8 mouse cellular contexts compared by ENCODE assay signal in the genomic region with DNA sequence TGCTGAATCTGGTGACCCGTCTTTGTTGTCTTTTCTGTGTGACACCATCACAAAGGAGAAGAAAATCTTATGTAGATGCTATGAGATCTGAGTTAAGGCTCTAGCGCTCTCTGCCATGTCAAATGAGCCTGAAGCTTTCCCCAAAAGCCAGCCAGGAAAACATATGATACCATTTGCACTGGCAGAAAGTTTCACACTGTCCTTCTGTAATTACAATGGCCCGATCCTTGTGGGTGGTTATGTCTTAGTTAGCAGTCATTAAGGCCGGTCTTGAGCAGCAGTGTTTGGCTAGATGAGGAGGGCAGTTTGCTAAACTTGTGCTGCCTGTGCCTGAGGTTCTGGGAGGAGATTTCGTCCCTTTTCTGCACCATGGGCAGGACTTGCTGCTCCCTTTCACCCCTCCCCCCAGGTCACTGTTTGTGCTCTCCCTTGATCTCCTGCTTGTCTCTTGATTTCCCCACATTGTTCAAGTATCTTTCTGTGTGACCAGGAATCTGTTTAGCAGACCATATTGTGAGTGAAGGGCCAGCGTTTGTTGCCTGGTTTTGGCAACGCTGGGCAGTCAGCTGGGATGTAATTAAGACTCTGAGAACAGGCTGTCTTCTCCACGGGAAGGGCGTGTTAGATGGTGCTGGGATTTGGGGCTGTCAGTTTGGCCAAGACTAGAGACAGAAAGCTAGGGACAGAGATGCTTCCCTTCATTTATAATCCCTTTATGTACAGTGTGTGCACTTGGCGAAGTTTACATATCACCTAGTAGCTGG.
DNase-seq lines count a peak whose midpoint lies in the region; ATAC-seq and TF ChIP-seq lines count a peak whose summit lies in the region.
"Had no signal": no experiment of that assay in that cellular context is flagged by ENCODE, and none has a peak within 500 bp of the region (broad histone marks: within the 10 kb centered on the region; RNA-seq: fewer than 3 reads in every experiment).

No protein-coding gene starts in this region.

- DNase-seq in testis, postnatal 10 days (ENCODE audit: low spot score) = no peak
- peak; percentile 85 for DNase-seq in hindbrain, postnatal 0 days (ENCODE audit: low spot score)
- DNase-seq in spleen, postnatal 14 days (ENCODE audit: low spot score in 2 of 2) = no peak
- no peak for DNase-seq in thymus, postnatal 10 days (ENCODE audit: low spot score in 2 of 2)

- ATAC-seq in forebrain, embryonic 16.5 days = peak; percentile 83
- peak; percentile 72 for ATAC-seq in hindbrain, postnatal 0 days
- no peak for ATAC-seq in monocyte, adult 5-6 weeks (replicated peaks; ENCODE audit: insufficient number of reproducible peaks, low FRiP score, low TSS enrichment, poor library complexity, severe bottlenecking)

- no peaks in the 10 kb centered on the region for H3K36me3 ChIP-seq in testis, adult 2 months (ENCODE audit: control insufficient read depth, insufficient read depth, low read length)
- H3K36me3 ChIP-seq in forebrain, embryonic 16.5 days (ENCODE audit: control insufficient read depth, insufficient read depth) = no peaks in the 10 kb centered on the region
- no peaks in the 10 kb centered on the region for H3K36me3 ChIP-seq in hindbrain, postnatal 0 days (ENCODE audit: insufficient read depth, low read length)

- H3K4me1 ChIP-seq in testis, adult 2 months (ENCODE audit: control insufficient read depth, insufficient read depth, low read length) = no peaks in the 10 kb centered on the region; the same call in 1 of the 2 replicates
- peaks cover 23% of the 10 kb centered on the region for H3K4me1 ChIP-seq in forebrain, embryonic 16.5 days (replicated peaks; ENCODE audit: control insufficient read depth, insufficient read depth, low read length)
- H3K4me1 ChIP-seq in hindbrain, postnatal 0 days (ENCODE audit: insufficient read depth, low read length) = peaks cover 27% of the 10 kb centered on the region

- H3K4me3 ChIP-seq in testis, adult 2 months (ENCODE audit: control insufficient read depth, low read depth, low read length) = no peak overlapping the region
- H3K4me3 ChIP-seq in forebrain, embryonic 16.5 days (replicated peaks; ENCODE audit: low read length) = no peak overlapping the region
- H3K4me3 ChIP-seq in hindbrain, postnatal 0 days (ENCODE audit: low read length) = no peak overlapping the region
- H3K4me3 ChIP-seq: megakaryocyte, embryonic 14.5 days had no signal

- H3K27me3 ChIP-seq in testis, adult 2 months (ENCODE audit: control insufficient read depth, insufficient read depth, low read length) = no peaks in the 10 kb centered on the region
- no peaks in the 10 kb centered on the region for H3K27me3 ChIP-seq in forebrain, embryonic 16.5 days (replicated peaks; ENCODE audit: control insufficient read depth, insufficient read depth, low read length)
- H3K27me3 ChIP-seq in hindbrain, postnatal 0 days (ENCODE audit: insufficient read depth, low read length) = no peaks in the 10 kb centered on the region
- H3K27me3 ChIP-seq: megakaryocyte, embryonic 14.5 days had no signal

- no peak for TF ChIP-seq CTCF in testis, adult 2 months (IDR thresholded peaks at IDR 0.05; ENCODE audit: control insufficient read depth, insufficient read depth, insufficient replicate concordance, low read depth, low read length)
- TF ChIP-seq CTCF in hindbrain, postnatal 0 days (IDR thresholded peaks at IDR 0.05; ENCODE audit: low read depth) = no peak

- peak overlapping the region; percentile 37; the same call in 1 of the 2 replicates for H3K27ac ChIP-seq in testis, adult 2 months (ENCODE audit: control insufficient read depth, insufficient read depth, low read depth, low read length)
- H3K27ac ChIP-seq in forebrain, embryonic 16.5 days (ENCODE audit: low read length) = no peak overlapping the region
- peak overlapping the region; percentile 55 for H3K27ac ChIP-seq in hindbrain, postnatal 0 days

- no peaks in the 10 kb centered on the region for H3K9me3 ChIP-seq in forebrain, embryonic 16.5 days (ENCODE audit: control insufficient read depth, low read length)
- H3K9me3 ChIP-seq in hindbrain, postnatal 0 days (ENCODE audit: low read length) = no peaks in the 10 kb centered on the region
- H3K9me3 ChIP-seq: megakaryocyte, embryonic 14.5 days had no signal

- TF ChIP-seq POLR2A in testis, adult 2 months (IDR thresholded peaks at IDR 0.05; ENCODE audit: control insufficient read depth, low read depth, low read length) = no peak

- no peak overlapping the region for H3K9ac ChIP-seq in forebrain, embryonic 16.5 days (replicated peaks; ENCODE audit: low read depth, low read length)
- no peak overlapping the region for H3K9ac ChIP-seq in hindbrain, postnatal 0 days (replicated peaks; ENCODE audit: low read length)

- WGBS in forebrain, embryonic 16.5 days = 24% methylated on average over 10 of the region's 10 CpGs
- 23% methylated on average over 10 of the region's 10 CpGs for WGBS in hindbrain, postnatal 0 days

- H3K4me2 ChIP-seq in forebrain, embryonic 16.5 days (ENCODE audit: low read length) = no peak overlapping the region
- H3K4me2 ChIP-seq in hindbrain, postnatal 0 days (ENCODE audit: low read depth, low read length) = no peak overlapping the region
